Mouse (Mus musculus): ENCODE data around the gene Naip6. TPM values are rescaled to one million over a fixed set of nuclear protein-coding genes. Genes with fewer than 3 reads are reported as not detected.
"Not testable (repeated sequence)": the region's sequence is repeated elsewhere in the genome, so short reads cannot be mapped to it uniquely, and the experiment has no call there.

Naip6 gene
- polyA plus RNA-seq, 1 experiment from 2014 or later: 0.12 TPM

DNA sequence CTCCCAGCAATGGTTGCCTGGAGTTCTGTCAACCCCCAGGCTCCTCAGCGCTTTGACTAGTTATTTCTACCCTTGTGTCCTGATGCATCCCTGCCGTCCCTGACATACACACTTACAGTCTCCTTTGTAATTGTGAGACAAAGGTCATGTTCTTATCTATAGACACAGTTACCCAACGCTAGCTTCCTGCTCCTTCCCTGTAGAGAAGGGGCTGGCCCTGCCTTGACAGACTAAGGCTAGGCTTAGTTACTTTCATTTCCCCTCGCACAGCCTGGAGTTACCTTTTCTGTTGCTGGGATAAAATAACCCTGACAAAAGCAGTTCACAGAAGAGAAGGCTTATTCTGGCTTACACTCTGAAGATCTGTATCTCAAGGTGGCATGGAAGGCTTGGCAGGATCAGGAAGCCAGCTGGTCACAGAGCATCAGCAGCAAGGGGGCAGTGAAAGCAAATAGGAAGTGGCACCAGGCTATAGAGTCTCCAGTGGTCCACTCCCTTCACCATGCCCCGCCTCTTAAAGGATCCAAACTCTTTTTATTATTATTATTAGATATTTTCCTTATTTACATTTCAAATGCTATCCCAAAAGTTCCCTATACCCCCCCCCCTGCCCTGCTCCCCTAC lies 70.5 kb downstream of the Naip6 start:
- not testable (repeated sequence) for ATAC-seq (ENCODE audit: low FRiP score)
- WGBS: 84% methylated on average over 5 of the region's 5 CpGs

DNA sequence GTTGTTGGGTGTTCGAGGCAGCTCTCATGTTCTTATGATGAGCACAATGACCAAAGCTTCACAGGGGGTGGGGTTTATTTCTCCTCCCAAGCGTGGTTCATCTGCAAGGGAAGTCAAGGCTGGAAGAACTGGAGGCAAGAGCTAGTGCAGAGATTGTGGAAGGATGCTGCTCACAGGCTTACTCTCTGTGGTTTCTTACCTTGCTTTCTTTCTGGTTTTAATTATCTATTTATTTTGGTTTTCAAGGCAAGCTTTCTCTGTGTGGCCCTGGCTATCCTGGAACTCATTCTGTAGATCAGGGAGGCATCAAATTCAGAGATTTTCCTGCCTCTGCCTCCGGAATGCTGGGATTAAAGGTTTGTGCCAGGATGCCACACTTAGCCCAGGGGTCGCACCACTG lies 71.3 kb downstream of the Naip6 start, which contains the start of gene Naip5:
TSS of gene Naip5 (minus strand) at position 101 of the 400 bp plus-strand sequence.
- WGBS: 76% methylated on average over 4 of the region's 4 CpGs
- not testable (repeated sequence) for H3K9me3 ChIP-seq; H3K27me3 ChIP-seq; ATAC-seq (ENCODE audit: low FRiP score); H3K36me3 ChIP-seq; H3K27ac ChIP-seq; H3K4me2 ChIP-seq; H3K4me3 ChIP-seq; H3K9ac ChIP-seq; H3K4me1 ChIP-seq (replicated peaks)

More for the DNA sequence above, 70.5 kb downstream of the Naip6 start:
- not testable (repeated sequence) for H3K4me3 ChIP-seq; H3K27me3 ChIP-seq; H3K36me3 ChIP-seq; H3K9ac ChIP-seq; H3K4me2 ChIP-seq; H3K4me1 ChIP-seq (replicated peaks); H3K27ac ChIP-seq; H3K9me3 ChIP-seq

DNA sequence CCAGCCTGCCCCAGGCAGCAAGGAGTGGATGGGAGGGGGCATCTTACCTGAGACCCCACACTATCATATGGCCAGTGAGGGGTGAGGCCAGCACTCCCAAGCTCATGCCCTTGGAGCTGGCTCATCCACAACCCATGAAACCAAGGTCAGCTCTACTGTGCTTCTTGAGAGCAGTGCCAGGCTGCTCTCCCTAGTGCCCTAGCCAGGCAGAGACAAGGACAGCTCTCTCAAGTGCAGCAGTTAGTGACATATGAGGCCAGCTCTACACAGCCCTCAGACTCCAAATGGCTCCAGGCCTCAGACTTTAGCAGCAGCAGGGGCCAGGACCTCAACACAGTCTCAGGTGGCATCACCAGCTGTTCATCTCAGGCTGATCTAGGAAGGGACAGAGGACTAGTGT lies 73.8 kb downstream of the Naip6 start:
- ATAC-seq (ENCODE audit: low FRiP score): no peak
- Histone ChIP-seq H3K36me3 (no peaks in the 10 kb centered on the region), H3K27ac (no peak overlapping the region), H3K27me3 (no peaks in the 10 kb centered on the region), H3K9me3 (no peaks in the 10 kb centered on the region), H3K4me1 (replicated peaks) (no peaks in the 10 kb centered on the region), H3K9ac (no peak overlapping the region), H3K4me3 (no peak overlapping the region), H3K4me2 (no peak overlapping the region)

Other genes with a start within 250 kb of the Naip6 start
- gene Bdp1, start 213.6 kb downstream of the Naip6 start, polyA plus RNA-seq (2015; fragmentation: Nextera tagmentation; extraction: Ambion mirVana): 22.5 and 27.0 TPM in 2 replicates
- 464 and 478 TPM in 2 replicates for gene Serf1, start 209.7 kb downstream of the Naip6 start, polyA plus RNA-seq (2015; fragmentation: Nextera tagmentation; extraction: Ambion mirVana)
- 47.1 and 51.6 TPM in 2 replicates for gene Smn1, start 192.8 kb downstream of the Naip6 start, polyA plus RNA-seq (2015; fragmentation: Nextera tagmentation; extraction: Ambion mirVana)
- gene Naip2, start 115.6 kb downstream of the Naip6 start, polyA plus RNA-seq (2015; fragmentation: Nextera tagmentation; extraction: Ambion mirVana): 0.22 and 0.26 TPM in 2 replicates
- gene Naip5, start 71.4 kb downstream of the Naip6 start, polyA plus RNA-seq (2015; fragmentation: Nextera tagmentation; extraction: Ambion mirVana): 0.16 and 0.17 TPM in 2 replicates
- gene Naip1, start 135.2 kb upstream of the Naip6 start, polyA plus RNA-seq (2015; fragmentation: Nextera tagmentation; extraction: Ambion mirVana): 0.04 and 0.13 TPM in 2 replicates
- 73.2 and 79.5 TPM in 2 replicates for gene Gtf2h2, start 174.9 kb upstream of the Naip6 start, polyA plus RNA-seq (2015; fragmentation: Nextera tagmentation; extraction: Ambion mirVana)
- gene Ocln, start 235.0 kb upstream of the Naip6 start, polyA plus RNA-seq (2015; fragmentation: Nextera tagmentation; extraction: Ambion mirVana): 5.4 and 9.1 TPM in 2 replicates

All from hindbrain, embryonic 13.5 days (tissue).